Mouse (Mus musculus) adrenal gland, postnatal 10 days (tissue): ENCODE results near the gene Ppp4c. TPM values are rescaled to one million over a fixed set of nuclear protein-coding genes. Genes with fewer than 3 reads are reported as not detected.

Experiments used
- DNase-seq: peaks from one replicate; pipeline ENCODE4 v3.0.0; 2021; ENCODE audit warnings: mixed read lengths
- total RNA-seq, 2 experiments: library from RNA; stranded (reverse); gene quantifications; 2 replicates each; pipeline ENCODE4 v1.2.3; 2021

Gene Ppp4c
- total RNA-seq, 2 experiments from 2014 or later: 103 to 107 TPM

DNA sequence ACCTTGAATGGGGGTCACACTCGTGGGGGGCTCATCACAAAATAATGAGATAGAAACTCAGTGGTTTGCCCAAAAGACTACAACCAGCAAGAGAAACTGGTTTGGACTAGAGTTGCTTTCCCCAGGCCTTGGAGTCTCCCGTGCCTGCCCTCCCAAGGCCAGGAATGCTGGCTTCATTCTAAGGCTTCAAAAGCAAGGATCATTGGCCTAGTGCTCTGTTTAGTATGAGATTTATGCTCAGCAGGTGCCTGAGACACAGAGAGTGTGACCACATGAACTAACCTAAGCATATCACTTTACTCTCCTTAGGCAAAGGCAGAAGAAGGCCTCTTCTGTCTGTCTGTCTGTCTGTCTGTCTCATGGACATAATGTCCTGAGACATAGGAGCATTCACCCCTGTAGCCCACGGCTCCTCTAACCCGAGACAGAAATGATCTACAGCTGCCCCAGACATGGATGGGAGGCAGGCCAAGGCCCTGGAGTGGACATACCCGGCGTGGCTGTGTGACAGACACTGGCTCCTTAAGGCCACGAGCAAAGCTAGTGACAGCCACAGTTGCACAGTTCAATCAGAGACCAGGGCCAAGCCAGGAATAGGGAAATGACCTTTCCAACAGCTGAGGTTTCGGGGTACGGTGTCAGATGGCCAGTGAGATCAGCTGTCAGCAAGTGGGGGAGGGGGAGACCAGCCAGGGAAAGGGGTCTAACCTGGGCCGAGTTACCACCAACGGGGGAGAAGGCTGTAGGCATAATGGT lies 10.0 kb upstream of the Ppp4c start:
- peak; percentile 59 for DNase-seq

DNA sequence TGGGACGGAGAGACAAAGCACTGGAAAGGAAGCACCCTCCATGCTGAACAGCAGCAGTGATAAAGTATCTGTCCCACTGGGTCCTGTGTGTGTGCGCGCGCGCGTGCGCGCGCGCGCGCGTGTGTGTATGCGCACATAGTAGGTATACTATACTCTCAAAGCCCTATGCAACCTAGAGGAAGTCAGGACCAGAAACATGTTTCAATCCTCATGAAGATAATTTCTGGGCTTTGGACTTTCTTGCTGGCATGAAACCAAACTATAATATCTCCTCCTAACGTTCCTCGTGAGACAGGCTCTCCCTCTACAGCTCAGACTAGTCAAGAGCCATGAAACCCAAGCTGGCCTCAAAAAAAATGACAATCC lies 8.7 kb upstream of the Ppp4c start:
- no peak for DNase-seq

DNA sequence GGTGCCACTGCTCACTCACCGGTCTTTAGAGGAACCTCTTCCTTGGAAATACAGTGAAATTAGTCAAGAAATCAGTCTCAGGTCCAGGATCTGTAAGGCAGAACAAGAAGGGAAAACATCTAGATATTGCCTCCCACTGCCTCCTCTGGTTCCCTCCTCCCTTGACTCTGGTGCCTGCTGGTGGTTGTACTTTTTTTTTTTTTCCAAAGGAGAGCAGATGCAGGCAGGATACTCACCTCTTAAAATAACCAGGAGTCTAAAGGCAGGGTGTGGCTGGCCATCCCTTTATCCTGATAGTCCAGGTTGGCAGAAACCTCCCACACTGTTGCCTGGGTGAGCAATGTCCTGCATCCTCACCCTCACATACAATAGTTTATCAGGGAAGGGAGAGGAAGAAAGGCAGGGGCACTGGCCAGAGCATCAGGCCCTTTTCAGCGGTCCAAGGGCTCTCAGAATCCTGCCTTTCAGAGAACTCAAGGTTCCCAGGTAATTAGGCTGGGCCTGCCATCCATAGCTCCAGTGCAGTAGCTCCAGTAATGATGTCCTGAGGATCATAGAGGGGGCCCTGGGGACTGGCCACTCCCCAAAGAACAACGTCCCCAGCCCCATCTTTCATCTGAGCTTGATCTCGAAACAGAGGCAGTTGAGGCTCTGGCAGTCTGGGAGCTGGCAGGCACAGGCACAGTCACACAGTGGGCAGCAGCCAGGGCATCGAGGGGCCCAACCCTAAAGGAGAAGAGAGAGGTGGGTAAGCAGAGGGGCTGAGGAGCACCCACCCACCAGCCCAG lies 8.2 kb upstream of the Ppp4c start:
- no peak for DNase-seq

DNA sequence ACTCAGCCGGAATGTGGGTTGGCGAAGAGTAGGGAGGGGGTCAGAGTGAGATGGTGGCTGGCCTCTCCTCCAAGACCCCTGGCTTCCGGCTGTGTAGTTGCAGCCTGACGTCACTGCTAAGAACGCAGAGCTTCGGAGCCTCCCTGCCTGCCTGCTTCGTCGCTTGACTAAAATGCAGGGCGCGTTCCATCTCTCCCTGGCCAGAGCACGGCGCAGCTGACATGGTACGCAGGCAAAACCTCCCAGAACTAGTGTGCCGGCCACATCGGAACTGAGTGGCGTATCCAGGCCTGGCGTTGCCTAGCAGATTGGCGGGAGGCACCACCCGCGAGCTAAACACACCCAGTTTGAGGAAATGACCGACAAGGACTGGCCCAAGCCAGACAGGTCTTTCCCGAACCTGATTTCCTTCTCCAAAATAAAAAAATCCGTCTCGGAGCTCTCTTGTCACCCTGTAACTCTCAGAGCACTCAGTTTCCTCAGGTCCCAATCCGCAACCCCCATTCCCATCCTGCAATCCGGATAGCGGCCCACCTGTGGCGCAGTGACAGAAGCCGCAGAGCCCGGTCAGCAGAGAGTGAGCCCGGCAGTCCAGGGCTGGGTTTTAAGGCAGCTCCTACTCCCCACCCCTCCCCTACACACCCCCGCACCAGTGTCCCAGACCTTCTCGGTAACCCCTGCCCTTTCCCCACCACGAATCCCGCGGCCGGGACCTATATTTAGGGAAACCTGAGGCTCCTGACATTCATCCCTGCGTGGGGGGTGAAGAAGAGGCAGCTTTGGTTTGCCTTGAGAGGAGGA lies 7.4 kb upstream of the Ppp4c start:
- DNase-seq: peak; percentile 59

DNA sequence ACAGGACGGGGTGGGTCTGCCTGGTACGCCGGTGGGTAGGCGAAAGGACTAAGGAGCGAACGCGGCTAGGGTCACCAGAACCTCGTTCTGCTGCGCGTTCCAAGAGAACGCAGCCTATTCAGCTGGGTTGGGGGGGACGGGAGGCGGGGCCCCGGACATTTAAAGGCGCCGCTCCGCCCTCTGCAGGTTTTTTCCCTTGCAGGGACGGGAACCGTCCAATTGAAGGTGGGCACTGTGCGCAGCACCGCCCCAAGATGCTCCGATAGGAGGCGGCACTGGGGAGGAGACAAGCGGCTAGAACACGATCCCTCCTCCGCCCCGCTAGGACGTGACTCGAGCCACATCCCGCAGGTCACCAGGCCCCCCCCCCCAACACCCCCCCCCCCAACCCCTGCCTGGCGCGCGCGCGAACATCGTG lies 6.8 kb upstream of the Ppp4c start:
- DNase-seq: peak; percentile 98

DNA sequence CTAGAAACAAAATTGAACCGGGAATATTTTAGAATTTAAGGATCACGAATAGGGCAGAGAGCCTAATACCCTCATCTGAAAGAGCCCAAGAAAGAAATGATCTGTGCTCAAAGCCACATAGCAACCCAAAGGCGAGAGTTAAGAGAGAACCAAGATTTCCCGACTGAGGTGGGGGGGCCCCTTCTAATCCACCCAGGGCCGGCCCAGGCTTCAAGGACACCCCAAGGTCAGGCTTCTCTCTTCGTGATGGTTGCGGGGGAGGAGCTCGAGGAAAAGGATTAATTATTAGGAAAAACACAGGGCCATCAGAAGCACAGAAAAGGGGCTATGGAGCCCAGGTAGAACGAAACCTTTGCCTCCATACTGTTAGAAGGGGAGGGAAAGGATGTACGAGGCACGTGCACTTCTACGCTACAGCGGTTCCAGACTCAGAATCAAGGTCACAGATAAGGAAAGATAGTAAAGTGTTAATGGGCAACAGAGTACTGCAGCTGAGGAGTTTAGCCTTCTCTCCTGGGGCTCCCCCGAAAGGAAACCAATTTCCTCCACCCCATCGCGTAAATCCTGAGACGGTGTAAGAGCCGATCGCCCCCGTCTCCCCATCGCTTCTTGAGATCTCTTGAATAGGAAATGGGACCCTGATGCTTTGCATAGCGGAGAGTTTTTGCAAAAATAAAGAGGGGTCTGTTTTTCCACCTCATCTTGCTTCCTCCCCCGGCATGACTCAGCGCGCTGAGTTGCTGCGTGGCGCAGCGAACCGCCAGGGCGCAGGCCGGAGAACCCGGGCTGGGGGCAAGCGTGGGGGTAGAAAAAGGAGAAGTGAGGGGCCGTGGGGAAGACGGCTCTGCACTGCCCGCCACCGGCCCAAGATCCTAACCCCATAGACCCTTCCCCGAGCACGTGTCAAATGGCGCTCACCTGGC lies 6.1 kb upstream of the Ppp4c start:
- peak; percentile 71 for DNase-seq

DNA sequence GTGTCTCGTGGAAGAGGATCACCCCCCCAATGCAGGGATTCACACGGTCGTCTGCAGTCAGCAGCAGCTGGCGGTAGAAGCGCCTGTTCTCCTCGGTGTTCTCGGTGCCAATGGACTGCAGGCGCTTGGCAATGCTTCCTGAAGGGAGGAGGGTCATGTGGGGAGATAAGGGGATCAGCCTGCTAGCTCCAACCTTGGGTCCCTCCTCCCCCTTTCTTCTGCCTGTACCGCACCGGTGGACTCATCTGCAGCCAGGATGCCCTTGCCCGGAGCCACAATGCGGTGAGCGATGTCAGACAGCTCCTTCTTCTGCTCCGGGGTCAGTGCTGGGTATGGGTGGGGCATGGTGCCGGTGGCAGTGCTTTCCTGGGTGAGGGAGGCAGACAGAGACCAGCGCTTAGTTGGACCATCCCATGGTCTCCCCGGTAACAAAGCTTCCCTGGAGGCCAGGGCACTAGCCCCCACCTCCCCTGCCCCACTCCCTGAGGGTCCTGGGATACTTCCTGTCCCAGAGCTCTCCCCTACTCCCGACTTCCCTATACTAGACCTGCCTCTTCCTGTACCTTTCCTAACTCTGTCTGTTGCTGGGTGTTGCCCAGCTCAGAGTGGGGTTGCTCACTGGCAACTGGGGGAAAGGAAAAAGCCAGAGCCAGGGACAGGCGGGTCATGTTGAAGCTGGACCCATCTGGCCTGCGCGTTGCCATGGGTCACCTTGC lies 5.3 kb upstream of the Ppp4c start, which contains the start of gene Fam57b:
Gene Fam57b (plus strand): TSS at position 258 of the 716 bp plus-strand sequence.
- DNase-seq: peak; percentile 75

DNA sequence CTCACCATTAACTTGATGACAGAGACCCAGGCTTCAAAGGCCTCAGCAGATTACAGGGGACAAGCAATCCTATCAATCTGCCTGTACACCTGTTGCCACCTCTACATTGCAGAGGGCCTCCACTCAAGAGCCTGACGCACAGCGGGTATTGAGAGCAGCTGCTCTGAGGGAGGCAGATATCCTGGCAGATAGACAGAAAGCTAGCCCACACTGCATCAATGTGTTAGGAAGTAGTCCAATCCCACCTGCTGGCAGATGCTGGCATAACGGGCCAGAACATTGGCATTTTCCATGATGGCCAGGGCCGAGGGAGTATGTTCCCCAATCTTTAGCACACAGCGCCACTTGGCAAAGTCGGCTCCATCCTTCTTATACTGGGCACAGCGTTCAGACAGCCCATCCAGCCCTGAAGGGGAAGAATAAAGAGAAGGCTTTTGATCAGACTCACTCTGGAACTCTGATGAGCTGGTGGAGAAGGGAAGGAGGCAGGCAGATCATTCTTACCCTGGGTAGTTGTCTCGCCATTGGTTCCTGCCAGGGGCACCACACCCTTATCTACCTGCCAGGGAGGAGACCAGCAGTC lies 4.1 kb upstream of the Ppp4c start:
- DNase-seq: no peak

DNA sequence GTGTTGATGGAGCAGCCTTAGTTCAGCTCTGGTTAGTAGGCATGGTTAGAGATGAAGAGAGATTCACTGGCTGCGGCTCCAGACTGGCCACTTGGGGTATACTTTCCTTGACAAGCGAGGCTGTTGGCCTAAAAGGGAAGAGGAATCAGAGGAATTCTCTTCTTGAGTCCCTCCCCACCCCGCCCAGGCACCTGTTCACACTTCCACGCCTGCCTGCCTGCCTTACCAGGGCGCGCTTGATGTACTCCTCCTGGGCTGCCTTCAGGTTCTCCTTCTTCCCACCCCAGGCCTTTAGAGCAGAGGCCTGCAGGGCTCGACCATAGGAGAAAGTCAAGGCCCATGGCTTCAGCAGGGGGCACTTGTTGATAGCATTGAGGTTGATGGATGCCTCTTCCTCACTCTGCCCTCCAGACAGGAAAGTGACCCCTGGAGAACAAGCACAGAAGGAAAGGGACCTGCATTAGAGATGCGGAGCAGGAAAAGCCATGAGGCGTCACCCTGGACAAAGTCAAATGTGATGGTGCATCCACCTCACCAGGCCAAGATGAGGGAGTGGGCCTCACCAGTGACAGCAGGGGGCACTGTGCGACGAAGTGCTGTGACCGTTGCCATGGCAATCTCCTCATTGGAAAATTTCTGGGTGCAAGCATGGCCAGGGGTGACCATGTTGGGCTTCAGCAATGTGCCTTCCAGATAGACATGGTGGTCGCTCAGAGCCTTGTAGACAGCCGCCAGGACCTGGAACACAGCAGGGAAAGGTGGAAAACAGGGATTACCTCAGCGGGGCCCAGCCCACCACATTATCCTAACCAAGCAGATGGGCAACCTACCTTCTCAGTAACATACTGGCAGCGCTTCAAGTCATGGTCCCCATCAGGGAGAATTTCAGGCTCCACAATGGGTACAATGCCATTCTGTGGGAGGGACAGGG lies 3.4 kb upstream of the Ppp4c start:
- no peak for DNase-seq

DNA sequence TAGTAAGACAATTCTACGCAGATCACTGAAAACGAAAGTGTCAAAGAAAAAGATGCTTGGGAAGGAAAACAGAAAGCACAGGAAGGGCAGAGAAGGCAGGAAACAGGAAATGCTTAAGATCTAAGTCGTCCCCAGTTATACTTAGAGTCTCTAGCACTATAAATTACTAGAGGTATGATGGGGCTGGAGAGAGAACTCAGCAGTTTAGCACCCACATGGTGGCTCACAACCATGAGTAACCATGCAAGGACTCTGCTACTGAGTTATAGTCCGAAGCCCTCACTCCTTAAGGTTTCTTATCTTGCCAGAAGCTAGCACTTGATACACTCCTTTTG lies 1.9 kb upstream of the Ppp4c start:
- DNase-seq: no peak

DNA sequence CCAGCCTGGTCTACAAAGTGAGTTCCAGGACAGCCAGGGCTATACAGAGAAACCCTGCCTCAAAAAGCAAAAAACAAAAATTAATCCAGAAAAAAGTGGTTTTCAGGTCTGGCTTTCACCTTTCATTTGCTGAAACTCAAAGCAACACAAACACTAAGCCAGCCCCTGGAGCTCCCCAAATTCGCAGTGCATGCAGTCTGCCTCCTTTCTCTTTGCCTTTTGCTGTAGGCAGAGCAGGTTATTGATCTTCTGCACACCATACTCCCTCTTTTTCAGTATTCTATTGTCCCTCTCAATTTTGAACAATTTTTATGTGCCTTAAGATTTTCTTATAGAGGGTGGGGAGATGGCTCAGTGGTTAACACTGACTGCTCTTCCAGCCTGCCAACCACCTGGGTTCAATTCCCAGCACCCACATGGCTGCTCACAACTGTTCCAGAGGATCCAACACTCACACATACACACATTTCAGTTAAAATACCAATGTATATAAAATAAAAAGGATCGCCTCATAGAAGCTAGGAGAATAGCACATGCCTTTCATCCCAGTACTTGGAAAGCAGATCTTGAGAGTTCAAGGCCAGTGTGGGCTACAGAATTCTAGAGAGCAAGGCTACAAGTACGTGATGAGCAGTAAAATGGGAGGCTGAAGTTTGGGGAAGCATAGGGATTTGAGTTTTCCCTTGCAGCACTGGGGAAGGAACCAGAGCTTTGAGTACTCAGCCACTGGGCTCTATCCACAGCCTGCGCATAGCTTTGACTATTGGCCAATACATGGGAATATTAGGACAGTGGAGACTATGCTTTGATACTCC lies 1.4 kb upstream of the Ppp4c start:
- DNase-seq: no peak

DNA sequence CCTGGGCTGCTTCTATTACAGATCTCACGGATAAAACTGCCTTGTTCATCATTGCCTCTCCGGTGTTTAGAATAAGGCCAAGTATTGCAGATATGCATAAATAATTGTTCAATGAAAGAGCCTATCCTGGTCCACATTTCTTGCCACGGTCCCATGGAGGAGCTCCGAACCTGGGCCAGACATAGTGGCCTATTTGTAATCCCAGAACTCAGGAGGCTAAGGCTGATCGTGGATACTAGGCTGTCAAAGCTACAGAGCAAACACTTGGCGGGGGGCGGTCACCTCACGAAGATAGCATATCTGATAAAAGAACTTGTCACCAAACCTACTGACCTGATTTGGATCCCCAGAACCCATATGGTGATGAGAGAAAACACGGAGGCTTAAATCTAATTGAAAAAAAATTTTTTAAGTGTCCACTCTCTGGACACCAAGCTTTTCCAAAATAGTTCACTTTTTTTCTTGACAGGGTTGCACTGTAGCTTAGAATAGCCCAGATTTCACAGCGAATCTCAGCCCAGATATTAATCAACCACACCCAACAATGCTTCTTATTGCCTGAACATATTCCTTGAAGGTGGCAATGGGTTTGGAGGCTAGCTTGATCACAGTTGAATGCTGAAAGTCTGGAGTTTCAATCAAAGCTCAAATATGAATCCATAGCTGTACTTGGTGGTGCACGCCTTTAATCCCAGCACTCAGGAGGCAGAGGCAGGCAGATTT lies 586 bp upstream of the Ppp4c start:
- DNase-seq: no peak

DNA sequence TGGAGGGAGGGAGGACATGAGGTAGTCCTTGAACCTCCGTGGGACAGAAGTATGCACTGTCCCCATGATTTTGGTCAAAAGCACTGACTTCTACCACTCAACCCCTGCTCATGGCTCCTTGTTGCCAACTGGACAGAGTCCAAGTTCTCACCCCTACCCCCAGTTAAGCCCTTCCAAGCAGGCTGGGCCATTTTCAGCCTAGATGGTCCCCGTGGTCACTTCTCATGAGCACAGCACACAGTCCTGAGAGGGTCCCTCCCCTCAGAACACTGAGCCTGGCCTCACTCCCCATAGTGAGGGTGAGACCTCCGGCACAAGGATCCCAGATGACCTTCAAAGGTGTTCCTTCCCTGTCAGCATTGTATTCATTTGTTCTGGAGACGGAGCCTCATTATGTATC lies 3.2 kb downstream of the Ppp4c start:
- DNase-seq: no peak

DNA sequence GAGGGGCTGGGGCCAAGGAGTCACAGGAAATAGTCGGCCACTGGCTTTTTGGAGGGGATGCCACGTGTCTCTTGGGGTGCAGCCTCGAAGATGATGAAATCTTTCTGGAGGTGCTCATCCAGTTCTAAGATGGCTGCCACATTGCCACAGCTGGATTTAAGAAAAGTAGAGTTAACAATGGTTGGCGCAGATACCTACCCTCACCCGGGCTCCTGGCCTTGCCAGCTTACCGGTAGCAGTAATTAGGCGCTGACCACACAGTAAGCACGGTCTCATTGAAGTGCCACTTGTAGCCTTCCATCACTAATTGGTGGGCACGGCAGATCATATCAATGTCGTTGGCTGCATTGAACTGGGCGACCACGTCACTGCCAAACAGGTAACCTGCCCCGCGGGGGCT lies 6.2 kb downstream of the Ppp4c start:
- DNase-seq: no peak

DNA sequence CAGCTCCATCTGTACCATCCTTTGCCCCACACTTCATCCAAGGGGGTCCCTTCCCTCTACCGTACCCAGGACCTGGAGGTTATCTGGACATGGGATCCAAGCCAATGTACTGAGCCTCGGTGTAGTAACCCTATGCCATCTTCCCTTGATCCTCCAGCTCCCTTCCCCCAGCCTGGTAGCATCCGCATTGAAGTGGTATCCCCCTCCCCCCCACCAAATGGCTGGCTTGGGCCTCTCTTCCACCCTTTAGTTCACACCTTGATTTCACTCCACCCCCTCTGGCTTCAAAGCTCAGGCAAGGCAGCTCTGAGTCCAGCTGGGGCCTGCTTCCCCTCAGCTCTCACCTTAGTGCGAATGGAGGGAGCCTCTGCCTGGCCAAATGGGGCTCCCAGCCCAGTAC lies 7.2 kb downstream of the Ppp4c start:
- no peak for DNase-seq

DNA sequence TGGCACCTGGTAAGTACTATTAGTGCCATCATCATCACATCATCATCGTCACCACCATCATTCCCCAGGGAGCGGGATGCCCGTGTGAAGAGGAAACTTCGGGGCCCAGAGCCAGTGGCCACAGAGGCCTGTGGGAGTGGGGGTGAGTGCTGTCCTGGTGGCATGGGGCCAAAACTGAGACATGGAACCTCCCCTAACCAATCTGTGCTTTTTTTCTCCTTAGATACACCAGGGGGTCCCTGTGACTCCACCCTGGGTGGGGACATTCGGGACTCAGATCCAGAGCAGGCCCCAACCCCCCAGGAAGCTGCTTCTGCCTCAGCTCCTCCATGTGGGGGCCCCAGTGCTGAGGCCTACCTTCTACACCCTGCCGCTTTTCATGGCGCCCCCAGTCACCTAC lies 7.8 kb downstream of the Ppp4c start:
- DNase-seq: no peak

DNA sequence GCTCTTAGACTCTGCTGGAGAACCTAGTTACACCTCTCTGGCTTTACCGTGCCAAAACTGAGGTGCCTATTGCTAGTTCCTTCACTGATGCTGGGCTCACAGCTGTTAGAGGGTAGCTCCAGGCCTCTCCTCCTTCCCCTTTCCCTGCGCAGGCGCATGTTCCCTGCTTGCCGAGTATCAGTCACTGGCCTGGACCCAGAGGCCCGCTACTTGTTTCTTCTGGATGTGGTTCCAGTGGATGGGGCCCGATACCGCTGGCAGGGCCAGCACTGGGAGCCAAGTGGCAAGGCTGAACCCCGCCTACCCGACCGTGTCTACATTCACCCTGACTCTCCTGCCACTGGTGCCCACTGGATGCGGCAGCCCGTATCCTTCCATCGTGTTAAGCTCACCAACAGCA lies 9.6 kb downstream of the Ppp4c start:
- no peak for DNase-seq
